Mouse (Mus musculus) kidney, postnatal 14 days (tissue): ENCODE results near the gene Appl2.

ENCODE experiments used
- DNase-seq: peaks from one replicate; pipeline ENCODE4 v3.0.0; 2022; ENCODE audit warnings: mixed read lengths

Appl2 gene

GRCm38 (mm10) chr10:83563005-83563404, 85.5 kb downstream of the Appl2 start:
- DNase-seq: no peak
